Mouse (Mus musculus): ENCODE measurements around the gene 1810049J17Rik. TPM values are rescaled to one million over a fixed set of nuclear protein-coding genes. Genes with fewer than 3 reads are reported as not detected.
A peak's percentile ranks its signal among the peaks of the same experiment; 100 is the strongest.

The 1810049J17Rik gene
- polyA plus RNA-seq, 1 experiment from 2014 or later, result 2.1 TPM

GRCm38 (mm10) chr15:12290330-12290729, 31.4 kb downstream of the 1810049J17Rik start:
- Histone ChIP-seq H3K9me3 (ENCODE audit: control insufficient read depth, low read length) (no peaks in the 10 kb centered on the region), H3K4me3 (ENCODE audit: low read depth, low read length) (no peak overlapping the region), H3K9ac (ENCODE audit: low read depth, low read length) (no peak overlapping the region), H3K36me3 (ENCODE audit: control insufficient read depth, insufficient read depth, low read length) (no peaks in the 10 kb centered on the region), H3K27ac (replicated peaks; ENCODE audit: low read depth, low read length) (no peak overlapping the region), H3K27me3 (replicated peaks; ENCODE audit: control insufficient read depth, insufficient read depth, low read length) (no peaks in the 10 kb centered on the region), H3K4me1 (ENCODE audit: control insufficient read depth, insufficient read depth, low read length) (no peaks in the 10 kb centered on the region), H3K4me2 (ENCODE audit: low read depth, low read length) (no peak overlapping the region)
- WGBS, result 85% methylated on average over 7 of the region's 7 CpGs
- ATAC-seq (ENCODE audit: low read depth) (no peak), DNase-seq (ENCODE audit: low spot score) (no peak)

GRCm38 (mm10) chr15:12285535-12285809, 36.2 kb downstream of the 1810049J17Rik start:
- ATAC-seq (ENCODE audit: low read depth) (no peak), DNase-seq (ENCODE audit: low spot score) (peak; percentile 49)
- 0 out of 2 replicates have a peak overlapping the region, but pooled peaks have one; percentile 19 for H3K27ac ChIP-seq (replicated peaks; ENCODE audit: low read depth, low read length)
- no peaks in the 10 kb centered on the region for H3K36me3 ChIP-seq (ENCODE audit: control insufficient read depth, insufficient read depth, low read length)
- no peak overlapping the region for H3K4me3 ChIP-seq (ENCODE audit: low read depth, low read length)
- no peak overlapping the region for H3K4me2 ChIP-seq (ENCODE audit: low read depth, low read length)
- H3K4me1 ChIP-seq (ENCODE audit: control insufficient read depth, insufficient read depth, low read length), result no peaks in the 10 kb centered on the region; the same call in 1 of the 2 replicates
- no peak overlapping the region for H3K9ac ChIP-seq (ENCODE audit: low read depth, low read length)
- H3K9me3 ChIP-seq (ENCODE audit: control insufficient read depth, low read length), result 0 out of 2 replicates have a peak, but pooled peaks cover 4% of the 10 kb centered on the region
- no peaks in the 10 kb centered on the region for H3K27me3 ChIP-seq (replicated peaks; ENCODE audit: control insufficient read depth, insufficient read depth, low read length)
- WGBS, result 62% methylated on average over 5 of the region's 5 CpGs

GRCm38 (mm10) chr15:12284794-12285534, 36.7 kb downstream of the 1810049J17Rik start:
- H3K27ac ChIP-seq (replicated peaks; ENCODE audit: low read depth, low read length), result peak overlapping the region; percentile 19; the same call in 1 of the 2 replicates
- DNase-seq (ENCODE audit: low spot score), result peak; percentile 78
- H3K4me2 ChIP-seq (ENCODE audit: low read depth, low read length), result no peak overlapping the region
- no peaks in the 10 kb centered on the region for H3K27me3 ChIP-seq (replicated peaks; ENCODE audit: control insufficient read depth, insufficient read depth, low read length)
- ATAC-seq (ENCODE audit: low read depth), result peak; percentile 84
- WGBS, result 57% methylated on average over 6 of the region's 6 CpGs
- no peak overlapping the region for H3K4me3 ChIP-seq (ENCODE audit: low read depth, low read length)
- 0 out of 2 replicates have a peak, but pooled peaks cover 4% of the 10 kb centered on the region for H3K9me3 ChIP-seq (ENCODE audit: control insufficient read depth, low read length)
- H3K4me1 ChIP-seq (ENCODE audit: control insufficient read depth, insufficient read depth, low read length), result no peaks in the 10 kb centered on the region; the same call in 1 of the 2 replicates
- H3K36me3 ChIP-seq (ENCODE audit: control insufficient read depth, insufficient read depth, low read length), result no peaks in the 10 kb centered on the region
- H3K9ac ChIP-seq (ENCODE audit: low read depth, low read length), result no peak overlapping the region

- H3K27me3 ChIP-seq (replicated peaks; ENCODE audit: control insufficient read depth, insufficient read depth, low read length), result no peaks in the 10 kb centered on the region
- 0 out of 2 replicates have a peak, but pooled peaks cover 4% of the 10 kb centered on the region for H3K9me3 ChIP-seq (ENCODE audit: control insufficient read depth, low read length)
- H3K4me2 ChIP-seq (ENCODE audit: low read depth, low read length), result no peak overlapping the region
- H3K4me3 ChIP-seq (ENCODE audit: low read depth, low read length), result no peak overlapping the region
- 94% methylated on average over 1 of the region's 1 CpGs for WGBS
- DNase-seq (ENCODE audit: low spot score), result no peak
- no peaks in the 10 kb centered on the region for H3K36me3 ChIP-seq (ENCODE audit: control insufficient read depth, insufficient read depth, low read length)
- no peak for ATAC-seq (ENCODE audit: low read depth)
- no peaks in the 10 kb centered on the region; the same call in 1 of the 2 replicates for H3K4me1 ChIP-seq (ENCODE audit: control insufficient read depth, insufficient read depth, low read length)
- no peak overlapping the region for H3K9ac ChIP-seq (ENCODE audit: low read depth, low read length)
- H3K27ac ChIP-seq (replicated peaks; ENCODE audit: low read depth, low read length), result no peak overlapping the region
Observed at GRCm38 (mm10) chr15:12279816-12280215, 41.9 kb downstream of the 1810049J17Rik start.

GRCm38 (mm10) chr15:12275091-12275623, 46.5 kb downstream of the 1810049J17Rik start:
- Histone ChIP-seq H3K9ac (ENCODE audit: low read depth, low read length) (no peak overlapping the region), H3K27ac (replicated peaks; ENCODE audit: low read depth, low read length) (no peak overlapping the region), H3K4me2 (ENCODE audit: low read depth, low read length) (no peak overlapping the region), H3K4me3 (ENCODE audit: low read depth, low read length) (no peak overlapping the region), H3K4me1 (ENCODE audit: control insufficient read depth, insufficient read depth, low read length) (no peaks in the 10 kb centered on the region), H3K36me3 (ENCODE audit: control insufficient read depth, insufficient read depth, low read length) (peaks cover 19% of the 10 kb centered on the region; the same call in 1 of the 2 replicates), H3K27me3 (replicated peaks; ENCODE audit: control insufficient read depth, insufficient read depth, low read length) (no peaks in the 10 kb centered on the region), H3K9me3 (ENCODE audit: control insufficient read depth, low read length) (no peaks in the 10 kb centered on the region)
- ATAC-seq (ENCODE audit: low read depth) (no peak), DNase-seq (ENCODE audit: low spot score) (no peak)
- 82% methylated on average over 4 of the region's 4 CpGs for WGBS

GRCm38 (mm10) chr15:12274053-12274769, 47.5 kb downstream of the 1810049J17Rik start:
- H3K9me3 ChIP-seq (ENCODE audit: control insufficient read depth, low read length), result no peaks in the 10 kb centered on the region
- 61% methylated on average over 4 of the region's 4 CpGs for WGBS
- no peak for ATAC-seq (ENCODE audit: low read depth)

GRCm38 (mm10) chr15:12273325-12274052, 48.2 kb downstream of the 1810049J17Rik start:
- ATAC-seq (ENCODE audit: low read depth) (no peak), DNase-seq (ENCODE audit: low spot score) (no peak)
- Histone ChIP-seq H3K4me3 (ENCODE audit: low read depth, low read length) (no peak overlapping the region), H3K4me1 (ENCODE audit: control insufficient read depth, insufficient read depth, low read length) (no peaks in the 10 kb centered on the region), H3K27me3 (replicated peaks; ENCODE audit: control insufficient read depth, insufficient read depth, low read length) (no peaks in the 10 kb centered on the region), H3K36me3 (ENCODE audit: control insufficient read depth, insufficient read depth, low read length) (peaks cover 35% of the 10 kb centered on the region), H3K4me2 (ENCODE audit: low read depth, low read length) (no peak overlapping the region), H3K9me3 (ENCODE audit: control insufficient read depth, low read length) (no peaks in the 10 kb centered on the region), H3K9ac (ENCODE audit: low read depth, low read length) (no peak overlapping the region), H3K27ac (replicated peaks; ENCODE audit: low read depth, low read length) (no peak overlapping the region)
- WGBS, result 82% methylated on average over 12 of the region's 12 CpGs

More at GRCm38 (mm10) chr15:12274053-12274769, 47.5 kb downstream of the 1810049J17Rik start:
- Histone ChIP-seq H3K36me3 (ENCODE audit: control insufficient read depth, insufficient read depth, low read length) (peaks cover 28% of the 10 kb centered on the region), H3K4me3 (ENCODE audit: low read depth, low read length) (no peak overlapping the region), H3K4me1 (ENCODE audit: control insufficient read depth, insufficient read depth, low read length) (no peaks in the 10 kb centered on the region), H3K9ac (ENCODE audit: low read depth, low read length) (no peak overlapping the region), H3K27me3 (replicated peaks; ENCODE audit: control insufficient read depth, insufficient read depth, low read length) (no peaks in the 10 kb centered on the region), H3K27ac (replicated peaks; ENCODE audit: low read depth, low read length) (no peak overlapping the region), H3K4me2 (ENCODE audit: low read depth, low read length) (no peak overlapping the region)
- peak; percentile 16 for DNase-seq (ENCODE audit: low spot score)
